Mouse (Mus musculus) liver, embryonic 12.5 days (tissue): ENCODE data around the gene Uvrag. TPM values are rescaled to one million over a fixed set of nuclear protein-coding genes. Genes with fewer than 3 reads are reported as not detected.
"Not testable (repeated sequence)": the region's sequence is repeated elsewhere in the genome, so short reads cannot be mapped to it uniquely, and the experiment has no call there.

ENCODE experiments used
- ATAC-seq: fragments of 200-750 bp; cut with Nextera tagmentation; 2 replicates; pipeline ENCODE4 v1.8.0; 2017; ENCODE audit warnings: moderate number of reproducible peaks, mild to moderate bottlenecking, moderate library complexity
- H3K27ac ChIP-seq: fragments of 300-500 bp; sonication (generic); 2 replicates; pipeline ENCODE4 v1.5.1; 2016; ENCODE audit warnings: mild to moderate bottlenecking
- H3K27me3 ChIP-seq: fragments of 300-500 bp; sonication (generic); replicated peaks from 2 replicates; pipeline ENCODE4 v1.6.1; 2016; ENCODE audit warnings: mild to moderate bottlenecking, moderate library complexity
- H3K36me3 ChIP-seq: fragments of 300-500 bp; sonication (generic); 2 replicates; pipeline ENCODE4 v1.6.1; 2016; ENCODE audit warnings: mild to moderate bottlenecking, moderate library complexity
- H3K4me1 ChIP-seq: fragments of 300-500 bp; sonication (generic); 2 replicates; pipeline ENCODE4 v1.6.1; 2016
- H3K4me2 ChIP-seq: fragments of 300-500 bp; sonication (generic); 2 replicates; pipeline ENCODE4 v1.6.1; 2016; ENCODE audit warnings: mild to moderate bottlenecking, moderate library complexity
- H3K4me3 ChIP-seq: fragments of 300-500 bp; sonication (generic); 2 replicates; pipeline ENCODE4 v1.5.1; 2016; ENCODE audit warnings: mild to moderate bottlenecking, moderate library complexity
- H3K9ac ChIP-seq: fragments of 300-500 bp; sonication (generic); 2 replicates; pipeline ENCODE4 v1.6.1; 2016; ENCODE audit warnings: mild to moderate bottlenecking, moderate library complexity
- H3K9me3 ChIP-seq: fragments of 300-500 bp; sonication (generic); replicated peaks from 2 replicates; pipeline ENCODE4 v1.6.1; 2016; ENCODE audit warnings: mild to moderate bottlenecking, moderate library complexity
- WGBS: fragments of 180-500 bp; shearing (Covaris S2); methylation state at CpG from one replicate; pipeline ENCODE4 v1.1.7; 2016; ENCODE audit not compliant: insufficient replicate concordance; 5-methylcytosine and 5-hydroxymethylcytosine counted together
- polyA plus RNA-seq: library from polyadenylated mRNA; unstranded; fragments of >200 nt; fragmentation: Nextera tagmentation; extraction: Ambion mirVana; gene quantifications from 2 replicates; pipeline ENCODE4 v1.2.1, GENCODE M21; 2016

The Uvrag gene
- polyA plus RNA-seq, 1 experiment from 2014 or later, result 15.1 TPM

DNA sequence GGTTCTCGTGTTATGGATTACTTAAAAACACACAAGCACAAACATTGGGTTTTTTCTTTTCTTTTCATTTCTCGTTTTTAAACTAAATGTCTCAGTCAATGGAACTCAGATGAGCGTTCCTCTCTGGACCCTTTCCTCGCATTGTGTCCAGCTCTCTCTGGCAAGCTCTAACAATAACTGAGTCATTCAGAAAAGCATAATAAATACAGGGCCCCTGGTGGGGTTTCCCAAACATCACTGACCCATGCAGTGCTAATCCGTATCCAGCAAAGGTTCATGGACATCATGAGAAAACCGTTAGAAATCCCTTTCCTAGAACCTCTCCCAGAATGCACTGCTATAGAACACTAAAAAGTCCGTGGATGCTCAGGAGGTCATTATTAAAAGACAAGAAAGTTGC is 156.6 kb downstream of the Uvrag start:
- Histone ChIP-seq H3K4me3 (no peak overlapping the region), H3K36me3 (peaks cover 27% of the 10 kb centered on the region), H3K4me1 (peaks cover 33% of the 10 kb centered on the region), H3K9ac (no peak overlapping the region), H3K9me3 (no peaks in the 10 kb centered on the region), H3K4me2 (no peak overlapping the region), H3K27me3 (no peaks in the 10 kb centered on the region), H3K27ac (no peak overlapping the region)
- 70% methylated on average over 7 of the region's 7 CpGs for WGBS
- no peak for ATAC-seq

DNA sequence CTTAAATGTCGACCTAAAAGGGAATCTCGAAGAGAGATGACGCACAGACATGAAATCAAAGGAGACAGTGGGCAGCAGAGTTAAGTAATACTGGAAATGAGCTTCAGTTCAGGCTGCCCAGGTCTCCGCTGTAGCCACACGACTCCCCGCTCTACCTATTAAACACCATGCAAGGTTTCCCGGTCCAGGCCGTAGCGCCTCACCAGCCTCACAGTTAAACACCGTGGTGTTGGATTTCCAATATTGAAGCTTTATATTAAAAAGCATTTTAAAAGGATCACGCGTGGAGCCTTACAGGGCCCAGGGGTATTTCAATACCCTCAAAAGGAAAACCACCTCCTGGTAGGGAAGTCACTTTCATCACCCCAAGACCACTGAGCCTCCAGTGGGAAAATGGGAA is 157.9 kb downstream of the Uvrag start:
- no peak for ATAC-seq
- WGBS, result 79% methylated on average over 12 of the region's 12 CpGs
- Histone ChIP-seq H3K4me2 (no peak overlapping the region), H3K27ac (no peak overlapping the region), H3K9ac (no peak overlapping the region), H3K4me1 (peaks cover 33% of the 10 kb centered on the region), H3K9me3 (no peaks in the 10 kb centered on the region), H3K27me3 (no peaks in the 10 kb centered on the region), H3K4me3 (no peak overlapping the region), H3K36me3 (peaks cover 28% of the 10 kb centered on the region)

DNA sequence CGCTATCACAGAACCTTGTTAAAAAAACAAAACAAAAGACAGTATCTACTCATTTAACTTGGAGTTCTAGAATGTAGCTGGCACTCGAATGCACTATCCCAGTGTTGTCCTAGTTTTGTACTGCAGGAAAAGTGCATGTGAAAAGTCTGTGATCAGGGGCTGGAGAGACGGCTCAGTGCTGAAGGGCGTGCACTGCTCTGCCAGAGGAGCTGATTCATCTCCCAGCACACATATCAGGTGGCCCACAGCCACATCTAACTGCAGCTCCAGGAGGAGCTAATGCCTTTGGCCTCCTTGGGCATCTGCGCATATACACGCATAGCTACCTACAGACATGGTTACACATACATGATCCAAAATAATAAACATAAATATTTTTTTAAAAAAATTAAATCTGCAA is 159.5 kb downstream of the Uvrag start:
- H3K27me3 ChIP-seq, result no peaks in the 10 kb centered on the region
- no peak overlapping the region for H3K27ac ChIP-seq
- WGBS, result 60% methylated on average over 6 of the region's 6 CpGs
- H3K9me3 ChIP-seq, result no peaks in the 10 kb centered on the region
- peaks cover 20% of the 10 kb centered on the region for H3K4me1 ChIP-seq
- H3K36me3 ChIP-seq, result peaks cover 18% of the 10 kb centered on the region
- peak; percentile 71 for ATAC-seq
- no peak overlapping the region for H3K9ac ChIP-seq
- H3K4me2 ChIP-seq, result no peak overlapping the region
- no peak overlapping the region for H3K4me3 ChIP-seq

DNA sequence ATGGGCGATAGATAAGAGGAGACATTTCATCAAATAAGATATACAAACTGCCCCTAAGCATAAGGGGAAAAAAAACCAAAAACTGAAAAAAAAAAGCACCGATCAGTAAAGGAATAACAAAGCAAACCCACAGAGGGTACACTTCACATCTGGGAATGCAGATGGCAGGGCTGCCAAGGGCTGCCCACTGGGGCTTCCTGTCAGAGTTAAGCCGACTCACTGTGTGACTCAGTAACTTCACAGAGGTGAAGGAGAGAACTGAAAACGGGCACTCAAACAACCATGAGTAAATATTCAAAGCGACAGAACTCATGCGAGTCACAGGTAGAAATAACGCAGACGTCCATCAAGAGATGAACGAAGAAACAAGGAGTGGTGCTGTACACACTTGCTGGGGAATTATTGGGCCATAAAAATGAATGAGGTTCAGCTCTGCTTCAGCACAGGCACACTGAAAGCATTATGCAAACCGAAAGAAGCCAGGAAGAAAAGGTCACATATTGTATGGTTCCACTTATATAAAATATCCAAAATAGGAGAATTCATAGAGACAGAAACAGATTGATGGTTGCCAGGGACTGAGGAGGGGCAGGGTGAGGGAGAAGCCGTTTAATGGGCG is 164.0 kb downstream of the Uvrag start:
- H3K4me1 ChIP-seq, result peaks cover 9% of the 10 kb centered on the region
- no peak for ATAC-seq
- no peaks in the 10 kb centered on the region for H3K9me3 ChIP-seq
- no peak overlapping the region for H3K4me3 ChIP-seq
- peaks cover 12% of the 10 kb centered on the region; the same call in 1 of the 2 replicates for H3K36me3 ChIP-seq
- H3K9ac ChIP-seq, result no peak overlapping the region
- no peak overlapping the region for H3K27ac ChIP-seq
- 78% methylated on average over 12 of the region's 12 CpGs for WGBS
- no peaks in the 10 kb centered on the region for H3K27me3 ChIP-seq
- no peak overlapping the region for H3K4me2 ChIP-seq

DNA sequence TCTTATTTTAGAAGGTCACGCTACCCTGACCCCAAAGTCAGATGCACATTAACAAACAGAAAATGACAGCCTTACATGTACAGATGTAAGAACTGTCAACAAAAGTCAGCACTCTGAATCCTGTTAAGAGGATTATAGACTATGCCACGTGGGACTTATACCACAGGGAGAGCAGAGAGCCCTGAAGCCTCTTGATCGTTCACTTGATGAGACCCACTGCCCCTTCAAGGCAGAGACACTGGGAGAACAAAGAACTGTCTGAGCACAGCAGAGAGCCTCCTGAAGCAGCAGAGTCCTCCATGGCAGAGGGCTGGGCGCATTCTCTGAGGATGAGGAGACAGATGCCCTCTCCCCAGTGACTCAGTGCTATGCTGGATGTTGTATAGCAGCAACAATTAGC is 166.4 kb downstream of the Uvrag start:
- Histone ChIP-seq H3K4me2 (no peak overlapping the region), H3K9me3 (no peaks in the 10 kb centered on the region), H3K27me3 (no peaks in the 10 kb centered on the region), H3K4me1 (no peaks in the 10 kb centered on the region), H3K36me3 (peaks cover 12% of the 10 kb centered on the region; the same call in 1 of the 2 replicates), H3K4me3 (no peak overlapping the region), H3K27ac (no peak overlapping the region), H3K9ac (no peak overlapping the region)
- ATAC-seq, result no peak
- WGBS, result 74% methylated on average over 4 of the region's 4 CpGs

DNA sequence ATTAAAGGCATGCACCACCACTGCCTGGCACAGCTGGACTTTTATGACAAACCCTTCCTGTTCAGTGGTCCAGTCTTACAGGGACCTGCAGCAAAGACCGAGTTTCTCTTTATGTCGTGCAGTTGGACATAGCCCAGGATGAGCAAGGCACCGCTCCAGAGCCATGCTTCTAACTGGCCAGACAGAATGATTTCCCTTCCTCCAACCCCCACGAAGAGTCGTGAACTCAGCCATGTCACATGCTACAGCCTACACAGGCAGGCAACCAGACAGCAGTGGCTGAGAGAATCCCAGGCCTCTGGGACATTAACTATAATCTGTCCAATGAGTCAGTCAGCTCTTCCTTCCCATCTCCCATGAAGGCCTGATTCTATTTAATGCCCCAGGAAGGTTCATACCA is 170.2 kb downstream of the Uvrag start:
- no peak for ATAC-seq
- H3K4me1 ChIP-seq, result no peaks in the 10 kb centered on the region
- no peaks in the 10 kb centered on the region for H3K27me3 ChIP-seq
- H3K9me3 ChIP-seq, result no peaks in the 10 kb centered on the region
- H3K9ac ChIP-seq, result no peak overlapping the region
- 0 out of 2 replicates have a peak, but pooled peaks cover 2% of the 10 kb centered on the region for H3K36me3 ChIP-seq
- no peak overlapping the region for H3K4me3 ChIP-seq
- 81% methylated on average over 5 of the region's 5 CpGs for WGBS
- no peak overlapping the region for H3K27ac ChIP-seq
- no peak overlapping the region for H3K4me2 ChIP-seq

DNA sequence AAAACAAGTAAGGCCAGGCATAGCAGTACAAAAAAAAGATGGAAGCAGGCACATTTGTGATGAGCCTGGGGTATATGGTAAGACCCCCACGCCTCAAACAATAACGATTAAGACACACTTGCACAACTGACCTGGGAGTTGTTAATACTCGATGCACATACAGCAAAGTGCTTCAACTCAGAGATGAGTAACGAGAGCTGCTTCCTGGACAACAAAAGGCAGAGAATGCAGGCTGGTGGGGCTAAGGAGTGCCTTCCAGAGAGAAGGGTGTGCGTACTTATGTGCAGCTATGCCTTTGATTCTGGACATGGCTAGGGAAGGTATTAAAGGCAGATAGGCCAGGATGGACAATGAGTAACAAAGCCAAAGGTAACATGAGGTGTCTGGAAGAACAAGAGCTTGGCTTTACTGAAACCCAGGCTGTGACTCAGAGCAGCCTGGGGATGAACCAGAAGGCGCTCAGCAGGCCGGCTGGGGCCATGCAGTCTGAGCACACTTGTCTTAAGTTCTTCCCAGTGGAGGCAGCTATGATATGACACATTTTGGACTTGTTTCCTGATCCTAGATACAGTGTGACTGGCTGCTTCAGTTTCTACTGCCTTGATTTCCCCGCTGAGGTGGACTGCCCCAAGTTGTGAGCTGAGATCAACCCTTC is 172.1 kb downstream of the Uvrag start:
- Histone ChIP-seq H3K27me3 (no peaks in the 10 kb centered on the region), H3K9me3 (no peaks in the 10 kb centered on the region), H3K4me2 (no peak overlapping the region), H3K4me3 (no peak overlapping the region), H3K27ac (no peak overlapping the region), H3K36me3 (0 out of 2 replicates have a peak, but pooled peaks cover 2% of the 10 kb centered on the region), H3K4me1 (no peaks in the 10 kb centered on the region), H3K9ac (no peak overlapping the region)
- 83% methylated on average over 8 of the region's 8 CpGs for WGBS
- ATAC-seq, result no peak

DNA sequence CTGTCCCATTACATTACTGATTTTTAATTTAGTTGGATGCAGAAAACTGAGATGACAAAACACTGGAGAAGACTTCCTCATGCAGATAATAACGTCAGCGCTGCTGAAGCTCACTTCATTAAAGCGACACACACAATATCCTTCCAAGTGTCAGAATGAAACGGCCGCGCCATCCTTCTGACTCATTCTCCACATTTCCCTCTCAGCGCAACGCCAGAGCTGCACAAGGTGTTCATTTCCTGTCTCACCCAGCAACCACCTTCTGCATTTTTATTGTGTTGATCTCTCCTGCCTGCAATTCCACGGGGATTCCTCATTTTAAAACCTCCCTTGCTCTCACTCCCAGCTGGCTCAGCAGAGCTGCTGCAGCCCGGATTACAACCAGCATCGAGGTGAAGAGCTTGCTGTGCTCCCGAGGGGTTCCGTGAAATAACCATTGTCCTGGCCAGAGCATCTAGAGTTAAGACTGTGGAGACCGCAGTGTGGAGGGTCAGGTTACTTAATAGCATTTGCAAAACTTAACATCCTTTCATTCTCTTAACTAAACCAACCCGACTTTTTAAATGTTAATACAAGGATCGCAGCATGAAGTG is 172.8 kb downstream of the Uvrag start:
- ATAC-seq, result no peak
- Histone ChIP-seq H3K9ac (no peak overlapping the region), H3K27ac (no peak overlapping the region), H3K4me3 (no peak overlapping the region), H3K4me1 (peaks cover 3% of the 10 kb centered on the region), H3K27me3 (no peaks in the 10 kb centered on the region), H3K36me3 (0 out of 2 replicates have a peak, but pooled peaks cover 2% of the 10 kb centered on the region), H3K9me3 (no peaks in the 10 kb centered on the region), H3K4me2 (no peak overlapping the region)
- WGBS, result 57% methylated on average over 16 of the region's 16 CpGs

DNA sequence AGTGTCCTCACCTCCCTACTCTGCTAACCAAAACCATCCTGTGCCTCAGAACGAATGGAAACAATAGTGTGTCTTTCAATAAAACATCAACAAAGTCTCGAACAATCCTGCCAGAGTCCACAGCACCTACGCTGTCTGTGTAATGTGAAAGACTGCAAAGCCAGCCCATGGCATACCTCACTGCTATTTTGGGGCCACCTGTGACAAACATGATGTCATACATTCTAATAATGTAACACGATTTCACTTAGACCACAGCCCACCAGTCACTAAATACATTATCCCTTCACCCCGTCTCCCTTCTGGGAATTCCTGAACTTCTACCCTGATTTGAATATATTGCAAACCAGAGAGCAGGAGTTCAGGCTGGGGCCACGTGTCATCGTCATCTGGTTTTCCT is 173.3 kb downstream of the Uvrag start:
- H3K9ac ChIP-seq, result no peak overlapping the region
- WGBS, result 74% methylated on average over 7 of the region's 7 CpGs

DNA sequence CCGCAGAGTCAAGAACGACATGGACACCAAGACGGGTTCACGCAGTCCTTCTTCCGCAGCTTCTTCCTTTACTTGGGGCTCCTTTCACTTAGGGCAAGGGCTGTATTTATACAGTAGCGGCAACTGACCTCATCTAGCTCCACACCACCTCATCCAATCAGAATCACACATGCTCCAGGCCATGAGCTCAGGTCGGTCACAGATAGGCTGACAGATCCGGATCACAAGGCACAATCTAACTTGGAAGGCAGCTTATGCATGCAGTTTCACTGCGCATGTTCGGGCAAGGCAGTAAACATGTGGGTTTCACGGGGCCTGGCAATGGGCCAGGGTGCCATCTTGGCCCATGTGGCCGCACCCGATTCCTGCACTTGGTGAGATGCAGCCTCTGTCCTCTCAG is 177.4 kb downstream of the Uvrag start:
- not testable (repeated sequence) for H3K27me3 ChIP-seq, H3K9ac ChIP-seq, H3K9me3 ChIP-seq, ATAC-seq, H3K4me3 ChIP-seq, H3K27ac ChIP-seq, H3K4me2 ChIP-seq, H3K36me3 ChIP-seq
- 85% methylated on average over 13 of the region's 13 CpGs for WGBS
- H3K4me1 ChIP-seq, result peaks cover 12% of the 10 kb centered on the region

More for the DNA sequence above, 173.3 kb downstream of the Uvrag start:
- Histone ChIP-seq H3K27me3 (no peaks in the 10 kb centered on the region), H3K9me3 (no peaks in the 10 kb centered on the region), H3K36me3 (0 out of 2 replicates have a peak, but pooled peaks cover 2% of the 10 kb centered on the region), H3K27ac (no peak overlapping the region), H3K4me3 (no peak overlapping the region), H3K4me2 (no peak overlapping the region), H3K4me1 (peaks cover 8% of the 10 kb centered on the region)
- ATAC-seq, result no peak

DNA sequence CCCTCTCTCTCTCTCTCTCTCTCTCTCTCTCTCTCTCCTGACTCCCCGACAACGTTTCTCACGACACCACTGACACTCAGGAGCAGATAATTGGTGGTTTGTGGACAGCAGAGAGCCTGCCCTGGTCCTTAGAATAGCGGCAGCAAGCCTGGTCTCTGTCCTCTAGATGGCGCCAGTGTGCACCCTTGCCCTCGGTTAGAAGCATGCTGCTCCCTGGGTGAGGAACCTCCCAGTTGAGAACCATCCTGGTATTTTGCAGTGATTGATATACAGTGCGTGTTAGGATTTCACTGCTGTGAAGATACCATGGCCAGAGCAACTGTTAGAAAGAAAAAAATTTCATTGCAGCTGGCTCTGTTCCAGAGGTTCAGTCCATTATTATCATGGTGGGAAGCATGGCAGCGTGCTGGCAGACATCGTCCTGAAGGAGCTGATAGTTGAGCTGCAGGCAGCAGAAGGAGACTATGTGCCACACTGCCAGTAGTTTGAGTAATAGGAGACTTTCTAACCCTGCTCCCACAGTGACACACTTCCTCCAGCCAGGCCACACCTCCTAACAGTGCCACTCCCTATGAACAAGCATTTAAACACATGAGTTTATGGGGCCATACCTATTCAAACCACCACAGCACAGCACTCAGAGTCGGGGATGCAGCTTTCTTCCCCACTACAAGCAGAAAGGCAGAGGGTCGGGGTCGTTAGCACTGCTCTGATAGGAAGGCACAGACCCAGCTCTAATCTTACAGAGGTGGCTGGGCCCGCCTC is 178.2 kb downstream of the Uvrag start:
- no peak overlapping the region for H3K27ac ChIP-seq

DNA sequence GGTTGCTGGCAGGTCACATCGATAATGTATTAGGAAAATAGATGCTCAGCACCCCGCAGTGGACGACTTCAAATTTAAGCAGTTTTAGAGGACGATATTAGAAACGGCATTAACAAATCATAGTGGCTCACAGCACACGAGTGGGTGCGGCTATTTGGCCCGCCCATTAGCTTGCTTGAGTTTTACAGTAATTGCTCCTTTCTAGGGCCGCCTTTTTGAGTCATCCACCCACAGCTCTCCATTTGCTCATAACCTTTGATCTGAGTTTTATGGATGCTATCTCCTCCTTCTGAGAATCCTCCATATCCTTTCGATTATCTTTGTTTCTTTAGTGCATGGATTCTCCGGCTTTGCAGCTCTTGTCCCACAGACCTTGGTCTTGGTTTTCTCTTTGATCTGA is 178.9 kb downstream of the Uvrag start:
- Histone ChIP-seq H3K27ac (no peak overlapping the region), H3K27me3 (no peaks in the 10 kb centered on the region), H3K9ac (no peak overlapping the region), H3K36me3 (no peaks in the 10 kb centered on the region), H3K9me3 (no peaks in the 10 kb centered on the region), H3K4me3 (no peak overlapping the region), H3K4me1 (peaks cover 16% of the 10 kb centered on the region), H3K4me2 (no peak overlapping the region)
- no peak for ATAC-seq
- 76% methylated on average over 11 of the region's 11 CpGs for WGBS

More for the DNA sequence above, 178.2 kb downstream of the Uvrag start:
- Histone ChIP-seq H3K4me2 (no peak overlapping the region), H3K36me3 (no peaks in the 10 kb centered on the region), H3K4me3 (no peak overlapping the region), H3K27me3 (no peaks in the 10 kb centered on the region), H3K4me1 (peaks cover 16% of the 10 kb centered on the region), H3K9me3 (no peaks in the 10 kb centered on the region), H3K9ac (no peak overlapping the region)
- WGBS, result 32% methylated on average over 13 of the region's 13 CpGs
- peak; percentile 67 for ATAC-seq
